Mouse (Mus musculus): ENCODE measurements at regions not wholly inside any gene's neighbourhood (a gene's known extent, or its start where the extent isn't known, plus 50 kb on each side); places are given as distances from the start of the nearest gene placed in this dataset.

DNA sequence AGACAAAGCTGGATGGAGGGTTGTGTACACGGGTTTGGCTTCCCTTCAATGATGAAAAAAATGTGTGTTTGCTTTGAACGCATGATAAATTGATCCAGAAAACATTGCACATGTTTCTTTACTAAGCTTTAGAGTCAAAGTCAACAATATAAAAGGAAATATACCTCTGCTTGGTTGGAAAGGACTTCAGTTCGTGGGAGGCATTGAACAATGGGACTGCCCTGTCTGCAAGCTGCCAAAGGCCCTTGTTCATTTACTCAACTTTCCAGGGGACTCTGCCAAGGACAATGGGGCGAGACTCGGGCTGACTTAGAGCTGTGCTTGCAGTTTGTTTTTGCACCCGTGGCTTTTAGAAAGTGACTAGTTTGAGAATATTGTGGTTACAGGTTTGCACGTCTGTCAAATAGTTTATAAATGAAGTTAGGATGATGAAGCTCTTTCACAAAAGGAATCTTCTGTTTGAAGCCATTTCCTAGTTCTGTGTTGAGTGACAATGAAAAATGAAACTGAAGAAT lies 889.2 kb downstream of the Zfp704 start:
- Histone ChIP-seq H3K27ac (replicated peaks; ENCODE audit: low read depth, low read length) (no peak overlapping the region), H3K9ac (replicated peaks; ENCODE audit: low read length) (no peak overlapping the region), H3K9me3 (replicated peaks; ENCODE audit: control insufficient read depth, low read length) (no peaks in the 10 kb centered on the region), H3K4me2 (ENCODE audit: low read depth, low read length) (no peak overlapping the region), H3K4me3 (ENCODE audit: low read depth, low read length) (no peak overlapping the region), H3K4me1 (ENCODE audit: control insufficient read depth, insufficient read depth, low read length) (peaks cover 9% of the 10 kb centered on the region; the same call in 1 of the 2 replicates), H3K27me3 (ENCODE audit: control insufficient read depth, insufficient read depth, low read length) (no peaks in the 10 kb centered on the region), H3K36me3 (replicated peaks; ENCODE audit: control insufficient read depth, insufficient read depth, low read depth, low read length) (no peaks in the 10 kb centered on the region)
- 72% methylated on average over 7 of the region's 7 CpGs for WGBS
- DNase-seq (ENCODE audit: low spot score) (no peak), ATAC-seq (replicated peaks; ENCODE audit: insufficient number of reproducible peaks, low FRiP score, low TSS enrichment, low read depth) (no peak)

DNA sequence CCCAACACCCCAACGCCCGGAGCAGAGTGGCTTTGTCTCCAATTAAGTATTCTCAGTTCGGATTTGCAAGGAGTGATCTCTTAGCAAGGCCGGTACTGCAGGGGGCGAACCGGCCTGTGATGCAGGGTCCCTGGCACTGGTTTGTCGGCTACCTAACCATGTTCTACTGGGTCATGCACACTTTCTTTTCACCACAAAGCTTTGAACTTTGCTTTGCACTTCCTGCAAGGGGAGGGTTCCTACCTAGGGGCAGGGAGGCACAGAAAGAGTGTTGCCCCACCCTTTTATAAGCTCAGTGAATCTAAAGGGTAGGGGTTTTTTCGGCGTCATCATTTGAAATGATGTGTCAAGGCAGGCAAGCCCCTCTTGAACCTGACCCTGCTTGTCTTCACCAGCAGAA lies 891.7 kb downstream of the Zfp704 start:
- WGBS: 4% methylated on average over 9 of the region's 9 CpGs
- H3K4me1 ChIP-seq (ENCODE audit: control insufficient read depth, insufficient read depth, low read length): peaks cover 9% of the 10 kb centered on the region; the same call in 1 of the 2 replicates
- ATAC-seq (replicated peaks; ENCODE audit: insufficient number of reproducible peaks, low FRiP score, low TSS enrichment, low read depth) (no peak), DNase-seq (ENCODE audit: low spot score) (no peak)
- no peak overlapping the region for H3K4me3 ChIP-seq (ENCODE audit: low read depth, low read length)
- peak overlapping the region; percentile 67 for H3K27ac ChIP-seq (replicated peaks; ENCODE audit: low read depth, low read length)
- H3K27me3 ChIP-seq (ENCODE audit: control insufficient read depth, insufficient read depth, low read length): no peaks in the 10 kb centered on the region
- H3K9ac ChIP-seq (replicated peaks; ENCODE audit: low read length): no peak overlapping the region
- peak overlapping the region; percentile 41; the same call in 1 of the 2 replicates for H3K4me2 ChIP-seq (ENCODE audit: low read depth, low read length)
- no peaks in the 10 kb centered on the region for H3K9me3 ChIP-seq (replicated peaks; ENCODE audit: control insufficient read depth, low read length)
- H3K36me3 ChIP-seq (replicated peaks; ENCODE audit: control insufficient read depth, insufficient read depth, low read depth, low read length): no peaks in the 10 kb centered on the region

- peak overlapping the region; percentile 41 for H3K4me2 ChIP-seq (ENCODE audit: low read depth, low read length)
- ATAC-seq (replicated peaks; ENCODE audit: insufficient number of reproducible peaks, low FRiP score, low TSS enrichment, low read depth): peak; percentile 97
- peak overlapping the region; percentile 67 for H3K27ac ChIP-seq (replicated peaks; ENCODE audit: low read depth, low read length)
- H3K4me1 ChIP-seq (ENCODE audit: control insufficient read depth, insufficient read depth, low read length): peaks cover 9% of the 10 kb centered on the region; the same call in 1 of the 2 replicates
- no peak overlapping the region; the same call in 1 of the 2 replicates for H3K9ac ChIP-seq (replicated peaks; ENCODE audit: low read length)
- H3K36me3 ChIP-seq (replicated peaks; ENCODE audit: control insufficient read depth, insufficient read depth, low read depth, low read length): no peaks in the 10 kb centered on the region
- H3K4me3 ChIP-seq (ENCODE audit: low read depth, low read length): peak overlapping the region; percentile 24
- no peaks in the 10 kb centered on the region for H3K27me3 ChIP-seq (ENCODE audit: control insufficient read depth, insufficient read depth, low read length)
- peak; percentile 93 for DNase-seq (ENCODE audit: low spot score)
- under 1% methylated on average over 18 of the region's 18 CpGs for WGBS
- no peaks in the 10 kb centered on the region for H3K9me3 ChIP-seq (replicated peaks; ENCODE audit: control insufficient read depth, low read length)
These were observed 892.5 kb downstream of the Zfp704 start for GRCm38 (mm10) chr3:8717334-8717812.

Measured in embryonic facial prominence, embryonic 11.5 days (tissue).